Mouse (Mus musculus) liver, adult 2 months (tissue): Measurements from ENCODE around the gene Mfsd4b5. TPM values are rescaled to one million over a fixed set of nuclear protein-coding genes. Genes with fewer than 3 reads are reported as not detected.
A peak's percentile ranks its signal among the peaks of the same experiment; 100 is the strongest.
"Not testable (repeated sequence)": the region's sequence is repeated elsewhere in the genome, so short reads cannot be mapped to it uniquely, and the experiment has no call there.

Source experiments
- DNase-seq: peaks from one replicate; pipeline ENCODE4 v3.0.0-alpha.2; 2011; ENCODE audit warnings: low read depth, low spot score; ENCODE audit errors: extremely low read depth
- H3K27ac ChIP-seq: fragments of 200-500 bp; replicated peaks from 2 replicates; pipeline ENCODE4 v1.5.1; 2012; ENCODE audit warnings: low read depth, mild to moderate bottlenecking, control low read depth, inconsistent platforms, low read length; ENCODE audit not compliant: insufficient read depth
- H3K27me3 ChIP-seq: fragments of 200-500 bp; 2 replicates; pipeline ENCODE4 v1.6.1; 2012; ENCODE audit warnings: mild to moderate bottlenecking, moderate library complexity, low read length, inconsistent platforms; ENCODE audit not compliant: control insufficient read depth, insufficient read depth
- H3K36me3 ChIP-seq: fragments of 200-500 bp; 2 replicates; pipeline ENCODE4 v1.6.1; 2012; ENCODE audit warnings: low read length, inconsistent platforms; ENCODE audit not compliant: control insufficient read depth, insufficient read depth
- H3K4me1 ChIP-seq: fragments of 200-500 bp; 2 replicates; pipeline ENCODE4 v1.6.1; 2011; ENCODE audit warnings: low read length; ENCODE audit not compliant: control insufficient read depth, insufficient read depth
- H3K4me3 ChIP-seq: fragments of 200-500 bp; 2 replicates; pipeline ENCODE4 v1.5.1; 2011; ENCODE audit warnings: low read depth, mild to moderate bottlenecking, control low read depth, low read length, moderate library complexity; ENCODE audit not compliant: insufficient read depth
- H3K79me2 ChIP-seq: fragments of 200-500 bp; 2 replicates; pipeline ENCODE4 v1.6.1; 2012; ENCODE audit warnings: inconsistent platforms, mild to moderate bottlenecking, low read length, moderate library complexity; ENCODE audit not compliant: control insufficient read depth, insufficient read depth
- H3K9ac ChIP-seq: fragments of 200-500 bp; 2 replicates; pipeline ENCODE4 v1.6.1; 2012; ENCODE audit warnings: low read depth, mild to moderate bottlenecking, control low read depth, inconsistent platforms, low read length
- CTCF ChIP-seq: fragments of 200-500 bp; IDR thresholded peaks from 2 replicates; pipeline ENCODE4 v1.5.1; 2011; ENCODE audit warnings: low read depth, low read length, control low read depth
- POLR2A ChIP-seq: fragments of 200-500 bp; IDR thresholded peaks from 2 replicates; pipeline ENCODE4 v1.6.1; 2011; ENCODE audit warnings: low read length, control low read depth; ENCODE audit not compliant: insufficient read depth; ENCODE audit errors: extremely low read depth
- WGBS: fragments of 180-500 bp; shearing (Covaris S2); methylation state at CpG from one replicate; pipeline ENCODE4 v1.1.7; 2018; 5-methylcytosine and 5-hydroxymethylcytosine counted together
- polyA plus RNA-seq: library from polyadenylated mRNA; depleted of rRNA; stranded (reverse); fragments of >200 nt; gene quantifications from 2 replicates; pipeline ENCODE4 v1.2.3, GENCODE M21; 2012
- total RNA-seq: library from RNA; depleted of rRNA; stranded (reverse); fragments of >200 nt; gene quantifications from 2 replicates; pipeline ENCODE4 v1.2.3, GENCODE M21; 2014

The Mfsd4b5 gene
- total and polyA plus RNA-seq, 2 experiments = 0.62 to 1.1 TPM

DNA sequence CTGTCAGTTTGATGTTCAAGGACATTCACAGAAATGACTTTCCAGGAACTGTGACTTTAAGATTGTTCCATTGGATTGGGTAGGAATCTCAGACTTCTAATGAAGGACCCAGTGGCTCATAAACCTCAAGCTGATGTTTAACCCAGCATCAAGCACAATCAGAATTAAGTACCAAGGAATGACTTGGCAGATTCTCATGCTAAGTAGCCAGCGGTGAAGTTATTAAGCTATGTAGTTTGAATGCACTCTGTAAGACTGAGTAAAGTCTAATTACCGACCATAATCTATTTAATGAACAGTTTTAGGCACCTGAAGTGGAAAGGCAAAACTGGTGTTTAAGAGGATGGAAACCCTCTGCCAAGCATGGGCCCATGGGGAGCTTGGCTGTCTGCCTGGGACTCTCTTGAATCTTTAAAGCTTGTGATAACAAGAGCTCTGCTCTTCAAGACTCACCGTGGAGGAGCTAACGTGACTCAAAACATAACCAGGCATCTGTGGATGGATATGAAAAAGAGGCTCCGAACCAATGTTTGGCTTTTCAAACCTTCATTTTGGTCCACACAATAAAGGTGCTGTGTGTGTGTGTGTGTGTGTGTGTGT, 31.9 kb upstream of the Mfsd4b5 start:
- Histone ChIP-seq H3K79me2 (peaks cover 6% of the 10 kb centered on the region; the same call in 1 of the 2 replicates), H3K27ac (no peak overlapping the region), H3K4me1 (peaks cover 6% of the 10 kb centered on the region), H3K4me3 (no peak overlapping the region), H3K9ac (no peak overlapping the region), H3K27me3 (no peaks in the 10 kb centered on the region), H3K36me3 (no peaks in the 10 kb centered on the region)
- no peak for DNase-seq
- no peak for TF ChIP-seq POLR2A
- no peak for TF ChIP-seq CTCF
- 88% methylated on average over 5 of the region's 5 CpGs for WGBS

DNA sequence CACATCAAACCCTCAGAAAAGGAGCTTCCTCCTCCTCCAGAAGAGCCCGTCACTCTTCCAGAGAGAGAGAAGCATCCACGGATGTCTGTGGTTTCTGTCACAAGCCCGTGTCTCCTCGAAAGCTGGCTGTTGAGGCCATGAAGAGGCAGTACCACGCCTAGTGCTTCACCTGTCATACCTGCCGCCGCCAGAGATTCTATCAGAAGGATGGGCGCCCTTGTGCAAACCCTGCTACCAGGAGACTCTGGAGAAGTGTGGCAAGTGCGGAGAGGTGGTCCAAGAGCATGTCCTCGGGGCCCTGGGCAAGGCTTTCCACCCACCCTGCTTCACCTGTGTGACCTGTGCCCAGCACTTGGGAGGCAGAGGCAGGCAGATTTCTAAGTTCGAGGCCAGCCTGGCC, 23.1 kb upstream of the Mfsd4b5 start:
- WGBS = 84% methylated on average over 11 of the region's 11 CpGs

DNA sequence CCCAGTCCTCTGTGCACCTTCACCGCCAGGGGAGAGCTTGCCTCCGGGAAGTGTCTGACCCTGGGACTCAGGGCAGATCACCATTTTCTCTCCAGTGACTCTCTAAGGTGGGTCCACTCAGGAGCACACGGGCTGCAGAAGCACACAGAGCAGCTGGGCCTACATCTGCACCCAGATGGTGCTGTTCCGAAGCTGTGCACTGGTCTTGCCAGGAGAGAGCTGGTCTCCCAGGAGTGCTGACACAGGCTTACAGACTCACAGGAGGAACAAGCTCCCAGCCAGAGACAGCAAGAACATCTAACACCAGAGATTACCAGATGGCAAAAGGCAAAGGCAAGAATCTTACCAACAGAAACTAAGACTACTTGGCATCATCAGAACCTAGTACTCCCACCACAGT, 22.4 kb upstream of the Mfsd4b5 start:
- not testable (repeated sequence) for H3K4me1 ChIP-seq, H3K79me2 ChIP-seq, H3K27me3 ChIP-seq, H3K36me3 ChIP-seq, H3K27ac ChIP-seq, H3K9ac ChIP-seq, DNase-seq, H3K4me3 ChIP-seq
- WGBS = 72% methylated on average over 4 of the region's 4 CpGs

More for the DNA sequence above, 23.1 kb upstream of the Mfsd4b5 start:
- H3K4me1 ChIP-seq = peaks cover 3% of the 10 kb centered on the region; the same call in 1 of the 2 replicates
- peaks cover 7% of the 10 kb centered on the region; the same call in 1 of the 2 replicates for H3K79me2 ChIP-seq
- no peaks in the 10 kb centered on the region; the same call in 1 of the 2 replicates for H3K36me3 ChIP-seq
- no peak overlapping the region for H3K9ac ChIP-seq
- no peaks in the 10 kb centered on the region for H3K27me3 ChIP-seq
- no peak overlapping the region for H3K27ac ChIP-seq
- DNase-seq = no peak
- TF ChIP-seq POLR2A = no peak
- TF ChIP-seq CTCF = no peak
- H3K4me3 ChIP-seq = no peak overlapping the region

DNA sequence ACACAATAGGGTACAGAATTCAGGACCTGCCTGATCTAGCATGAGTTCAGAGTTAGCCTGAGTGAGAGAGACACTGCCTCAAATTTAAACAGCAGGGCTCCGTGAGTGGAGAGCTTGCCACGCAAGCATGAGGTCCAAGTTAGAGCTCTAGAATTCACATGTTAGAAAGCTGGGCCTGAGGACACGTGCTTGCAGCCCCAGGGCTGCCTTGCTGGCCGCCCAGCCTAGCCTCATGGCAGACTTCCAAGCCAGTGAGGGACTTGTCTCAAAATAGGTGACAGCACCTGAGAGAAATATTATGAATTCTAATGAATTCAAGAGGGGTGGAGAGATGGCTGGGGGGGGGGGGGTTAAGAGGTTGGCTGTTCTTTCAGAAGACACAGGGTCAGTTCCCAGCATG, 21.5 kb upstream of the Mfsd4b5 start:
- Histone ChIP-seq H3K79me2 (peaks cover 7% of the 10 kb centered on the region; the same call in 1 of the 2 replicates), H3K27ac (peak overlapping the region; percentile 41), H3K36me3 (peaks cover 7% of the 10 kb centered on the region; the same call in 1 of the 2 replicates), H3K4me1 (peaks cover 3% of the 10 kb centered on the region; the same call in 1 of the 2 replicates), H3K9ac (no peak overlapping the region), H3K27me3 (no peaks in the 10 kb centered on the region), H3K4me3 (no peak overlapping the region)
- DNase-seq = peak; percentile 46
- TF ChIP-seq CTCF = no peak
- TF ChIP-seq POLR2A = no peak
- 44% methylated on average over 4 of the region's 4 CpGs for WGBS

DNA sequence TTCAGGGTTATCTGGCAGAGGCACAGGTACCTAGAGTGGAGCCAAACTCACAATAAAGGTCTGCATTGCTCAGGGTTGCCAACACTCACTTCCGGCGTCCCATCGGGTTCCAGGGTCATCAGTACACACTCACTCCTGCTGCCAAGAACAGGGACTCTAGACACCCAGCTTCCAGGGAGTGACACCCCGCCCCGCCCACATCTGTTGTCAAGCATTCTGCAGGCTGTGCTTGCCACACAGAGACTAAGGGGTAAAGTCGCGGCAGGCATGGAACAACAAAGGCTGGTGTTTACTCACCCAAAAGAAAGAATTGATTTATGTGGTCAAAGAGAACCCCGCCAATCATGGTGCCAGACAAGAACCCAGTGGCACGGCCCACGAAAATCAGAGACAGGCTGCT, 20.5 kb upstream of the Mfsd4b5 start:
- DNase-seq = peak; percentile 94
- Histone ChIP-seq H3K4me3 (no peak overlapping the region), H3K4me1 (peaks cover 3% of the 10 kb centered on the region; the same call in 1 of the 2 replicates), H3K36me3 (peaks cover 11% of the 10 kb centered on the region; the same call in 1 of the 2 replicates), H3K27ac (0 out of 2 replicates have a peak overlapping the region, but pooled peaks have one; percentile 4), H3K79me2 (peaks cover 7% of the 10 kb centered on the region; the same call in 1 of the 2 replicates), H3K27me3 (no peaks in the 10 kb centered on the region), H3K9ac (no peak overlapping the region)
- WGBS = 23% methylated on average over 10 of the region's 10 CpGs
- TF ChIP-seq POLR2A (no peak), CTCF (no peak)

DNA sequence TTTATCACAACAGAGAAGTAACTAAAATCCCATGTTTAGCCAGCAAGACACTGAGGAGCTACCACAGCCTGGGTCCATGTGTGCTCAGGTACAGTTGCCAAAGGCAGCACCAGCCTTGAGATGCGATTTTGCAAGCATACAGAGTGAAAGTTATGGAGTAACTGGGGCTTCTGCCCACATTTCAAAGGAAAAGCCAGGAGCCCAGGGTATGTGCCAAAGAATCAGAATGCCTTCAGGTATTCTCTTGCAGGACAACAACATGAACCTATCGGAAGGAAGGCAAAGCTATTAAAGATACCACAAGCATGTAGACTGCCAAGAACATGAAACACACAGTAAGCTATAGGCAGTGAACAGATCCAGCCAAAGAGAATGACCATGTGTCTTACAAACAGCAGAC, 14.3 kb upstream of the Mfsd4b5 start:
- 93% methylated on average over 2 of the region's 2 CpGs for WGBS
- TF ChIP-seq POLR2A = no peak
- TF ChIP-seq CTCF = no peak
- no peaks in the 10 kb centered on the region for H3K79me2 ChIP-seq
- H3K4me3 ChIP-seq = no peak overlapping the region
- H3K27ac ChIP-seq = no peak overlapping the region
- no peaks in the 10 kb centered on the region for H3K4me1 ChIP-seq
- no peaks in the 10 kb centered on the region for H3K27me3 ChIP-seq
- peaks cover 11% of the 10 kb centered on the region for H3K36me3 ChIP-seq
- H3K9ac ChIP-seq = no peak overlapping the region
- DNase-seq = no peak
